Mouse (Mus musculus): ENCODE measurements around the gene Lypd8. TPM values are rescaled to one million over a fixed set of nuclear protein-coding genes. Genes with fewer than 3 reads are reported as not detected.

Gene Lypd8
- polyA plus RNA-seq, 1 experiment from 2014 or later, result not detected

- no peaks in the 10 kb centered on the region for H3K4me1 ChIP-seq (ENCODE audit: control insufficient read depth, insufficient read depth, low read length)
- H3K4me3 ChIP-seq (replicated peaks; ENCODE audit: low read depth, low read length), result no peak within 1 kb of the TSS
- no peak for ATAC-seq (ENCODE audit: low FRiP score, low TSS enrichment)
Measured at GRCm38 (mm10) chr11:58432259-58432658, 53.4 kb downstream of the Lypd8 start, which contains the start of gene Gm12253. TSS of gene Gm12253 (plus strand) at chr11:58432559.

GRCm38 (mm10) chr11:58437866-58438265 is 59.0 kb downstream of the Lypd8 start:
- 74% methylated on average over 5 of the region's 5 CpGs for WGBS
- H3K4me1 ChIP-seq (ENCODE audit: control insufficient read depth, insufficient read depth, low read length), result no peaks in the 10 kb centered on the region
- H3K27ac ChIP-seq (replicated peaks; ENCODE audit: low read depth, low read length), result no peak overlapping the region
- no peaks in the 10 kb centered on the region for H3K36me3 ChIP-seq (ENCODE audit: control insufficient read depth, insufficient read depth, low read length)
- ATAC-seq (ENCODE audit: low FRiP score, low TSS enrichment) (no peak), DNase-seq (no peak)
- H3K4me3 ChIP-seq (replicated peaks; ENCODE audit: low read depth, low read length), result no peak overlapping the region
- H3K27me3 ChIP-seq (ENCODE audit: control insufficient read depth, insufficient read depth, low read length), result no peaks in the 10 kb centered on the region
- H3K9me3 ChIP-seq (ENCODE audit: control insufficient read depth, low read length), result no peaks in the 10 kb centered on the region
- H3K9ac ChIP-seq (replicated peaks; ENCODE audit: low read length), result no peak overlapping the region
- no peak overlapping the region for H3K4me2 ChIP-seq (ENCODE audit: low read length)

More at GRCm38 (mm10) chr11:58432259-58432658, 53.4 kb downstream of the Lypd8 start, which contains the start of gene Gm12253:
- Histone ChIP-seq H3K27ac (replicated peaks; ENCODE audit: low read depth, low read length) (no peak within 1 kb of the TSS), H3K4me2 (ENCODE audit: low read length) (no peak within 1 kb of the TSS), H3K9ac (replicated peaks; ENCODE audit: low read length) (no peak within 1 kb of the TSS), H3K9me3 (ENCODE audit: control insufficient read depth, low read length) (no peaks in the 10 kb centered on the region), H3K27me3 (ENCODE audit: control insufficient read depth, insufficient read depth, low read length) (no peaks in the 10 kb centered on the region), H3K36me3 (ENCODE audit: control insufficient read depth, insufficient read depth, low read length) (no peaks in the 10 kb centered on the region)
- WGBS, result 81% methylated on average over 3 of the region's 3 CpGs
- no peak for DNase-seq

Other genes starting within 250 kb of the Lypd8 start
- 14.1 and 15.7 TPM in 2 replicates for gene Gemin5, start 210.5 kb upstream of the Lypd8 start, polyA plus RNA-seq (2014; fragmentation: Nextera tagmentation; extraction: Ambion mirVana)
- 101 and 102 TPM in 2 replicates for gene Mrpl22, start 207.4 kb upstream of the Lypd8 start, polyA plus RNA-seq (2014; fragmentation: Nextera tagmentation; extraction: Ambion mirVana)
- gene Igtp, start 179.5 kb upstream of the Lypd8 start, polyA plus RNA-seq (2014; fragmentation: Nextera tagmentation; extraction: Ambion mirVana), result 0.46 and 3.2 TPM in 2 replicates
- 0.43 and 1.3 TPM in 2 replicates for gene Irgm2, start 179.4 kb upstream of the Lypd8 start, polyA plus RNA-seq (2014; fragmentation: Nextera tagmentation; extraction: Ambion mirVana)
- not detected in 2 replicates for gene 4930438A08Rik, start 104.2 kb upstream of the Lypd8 start, polyA plus RNA-seq (2014; fragmentation: Nextera tagmentation; extraction: Ambion mirVana)
- gene Zfp692, start 72.0 kb upstream of the Lypd8 start, polyA plus RNA-seq (2014; fragmentation: Nextera tagmentation; extraction: Ambion mirVana), result 14.2 and 24.9 TPM in 2 replicates
- gene Zfp672, start 48.7 kb upstream of the Lypd8 start, polyA plus RNA-seq (2014; fragmentation: Nextera tagmentation; extraction: Ambion mirVana), result 38.1 and 43.3 TPM in 2 replicates
- gene Sh3bp5l, start 48.3 kb upstream of the Lypd8 start, polyA plus RNA-seq (2014; fragmentation: Nextera tagmentation; extraction: Ambion mirVana), result 39.6 and 40.7 TPM in 2 replicates
- not detected in 2 replicates for gene 1810065E05Rik, start 42.1 kb downstream of the Lypd8 start, polyA plus RNA-seq (2014; fragmentation: Nextera tagmentation; extraction: Ambion mirVana)
- not detected in 2 replicates for gene Gm12253, start 53.5 kb downstream of the Lypd8 start, polyA plus RNA-seq (2014; fragmentation: Nextera tagmentation; extraction: Ambion mirVana)
- gene Lypd9, start 73.9 kb downstream of the Lypd8 start, polyA plus RNA-seq (2014; fragmentation: Nextera tagmentation; extraction: Ambion mirVana), result not detected in 2 replicates
- gene Olfr30, start 83.2 kb downstream of the Lypd8 start, polyA plus RNA-seq (2014; fragmentation: Nextera tagmentation; extraction: Ambion mirVana), result not detected in 2 replicates
- gene Olfr332, start 113.5 kb downstream of the Lypd8 start, polyA plus RNA-seq (2014; fragmentation: Nextera tagmentation; extraction: Ambion mirVana), result not detected in 2 replicates
- gene Olfr331, start 123.5 kb downstream of the Lypd8 start, polyA plus RNA-seq (2014; fragmentation: Nextera tagmentation; extraction: Ambion mirVana), result not detected in 2 replicates
- not detected in 2 replicates for gene Olfr330, start 155.8 kb downstream of the Lypd8 start, polyA plus RNA-seq (2014; fragmentation: Nextera tagmentation; extraction: Ambion mirVana)
- gene Olfr329-ps, start 167.4 kb downstream of the Lypd8 start, polyA plus RNA-seq (2014; fragmentation: Nextera tagmentation; extraction: Ambion mirVana), result not detected in 2 replicates
- 0.12 TPM in 1 of 2 replicates, not detected in the other for gene Olfr328, start 176.6 kb downstream of the Lypd8 start, polyA plus RNA-seq (2014; fragmentation: Nextera tagmentation; extraction: Ambion mirVana)
- not detected in 2 replicates for gene Olfr224, start 191.5 kb downstream of the Lypd8 start, polyA plus RNA-seq (2014; fragmentation: Nextera tagmentation; extraction: Ambion mirVana)
- not detected in 2 replicates for gene Olfr325, start 198.7 kb downstream of the Lypd8 start, polyA plus RNA-seq (2014; fragmentation: Nextera tagmentation; extraction: Ambion mirVana)
- not detected in 2 replicates for gene Olfr324, start 216.1 kb downstream of the Lypd8 start, polyA plus RNA-seq (2014; fragmentation: Nextera tagmentation; extraction: Ambion mirVana)
- not detected in 2 replicates for gene 2210407C18Rik, start 237.0 kb downstream of the Lypd8 start, polyA plus RNA-seq (2014; fragmentation: Nextera tagmentation; extraction: Ambion mirVana)